Mouse (Mus musculus) ES-Bruce4 (cell line): ENCODE measurements around the gene Gpr39.

Experiments used
- CTCF ChIP-seq: IDR thresholded peaks from one replicate; pipeline ENCODE4 v1.8.1; 2011; ENCODE audit warnings: low read depth, low read length
- POLR2A ChIP-seq: IDR thresholded peaks from one replicate; pipeline ENCODE4 v1.8.1; 2011; ENCODE audit warnings: low read length; ENCODE audit not compliant: insufficient read depth

DNA sequence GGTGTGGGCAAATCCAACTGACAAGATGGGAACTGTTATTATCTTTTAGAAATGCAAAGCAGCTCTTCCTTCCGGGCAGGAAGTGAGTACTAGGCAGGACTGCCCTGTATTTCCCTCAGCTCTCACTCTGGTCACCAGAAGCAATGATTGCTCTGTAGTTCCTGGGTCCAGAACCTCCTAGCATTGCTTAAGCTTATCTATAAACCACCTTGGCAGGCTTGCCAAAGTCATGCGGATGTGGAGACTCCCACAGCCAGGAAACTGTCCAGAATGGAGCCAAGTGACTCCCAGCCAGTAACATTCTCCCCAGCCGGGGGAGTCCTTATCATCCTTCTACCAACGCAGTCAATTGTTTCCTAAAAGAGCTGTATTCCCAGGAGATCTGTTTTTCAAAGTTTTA, 13.7 kb upstream of the Gpr39 start:
- no peak for TF ChIP-seq CTCF
- no peak for TF ChIP-seq POLR2A
